Mouse (Mus musculus) splenic B cell, adult 2 months (primary cell): ENCODE data around the gene 1700125H20Rik.
"Not testable (repeated sequence)": the region's sequence is repeated elsewhere in the genome, so short reads cannot be mapped to it uniquely, and the experiment has no call there.

Experiments used
- DNase-seq: peaks from one replicate; pipeline ENCODE4 v3.0.0-alpha.2; 2011; ENCODE audit warnings: low read depth, low spot score
- H3K27me3 ChIP-seq: 2 replicates; pipeline ENCODE4 v1.6.1; 2012; ENCODE audit warnings: mild to moderate bottlenecking, low read length, moderate library complexity, mixed read lengths; ENCODE audit not compliant: control insufficient read depth, poor library complexity, insufficient read depth, severe bottlenecking
- H3K36me3 ChIP-seq: 2 replicates; pipeline ENCODE4 v1.6.1; 2012; ENCODE audit warnings: mild to moderate bottlenecking, low read length, moderate library complexity, mixed read lengths; ENCODE audit not compliant: control insufficient read depth, poor library complexity, insufficient read depth, severe bottlenecking

The 1700125H20Rik gene

DNA sequence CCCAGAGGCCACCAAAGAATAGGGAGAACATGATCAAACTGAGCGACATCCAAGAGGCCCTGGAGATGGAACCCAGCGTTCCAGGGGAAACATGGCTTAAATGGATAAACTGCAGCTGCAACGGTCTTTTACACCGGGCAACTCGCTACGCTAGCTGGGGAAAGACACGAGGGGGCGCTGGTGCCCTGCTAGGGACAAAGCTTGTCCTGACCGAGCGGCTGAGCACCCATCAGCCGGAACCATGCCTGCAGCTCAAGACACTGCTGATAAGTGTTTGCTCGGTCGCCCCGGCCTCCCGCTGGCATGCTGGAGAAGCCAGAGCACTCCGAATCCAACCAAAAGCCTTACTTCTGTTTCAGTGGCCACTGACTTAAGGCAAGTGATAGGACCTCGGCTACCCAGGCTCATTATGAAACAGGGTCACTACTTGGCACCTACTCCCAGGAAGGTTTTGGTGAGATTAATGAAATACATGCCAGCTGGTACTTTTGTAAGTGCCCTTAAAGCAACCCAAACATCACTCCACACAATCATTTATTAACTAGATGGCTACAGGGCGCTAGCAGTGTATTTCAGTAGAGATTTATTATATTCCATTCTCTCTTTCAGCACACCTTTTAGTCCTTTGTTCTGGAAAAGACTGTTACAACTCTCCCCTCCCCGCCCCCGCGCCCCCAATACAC, at the start of gene 1700125H20Rik:
Gene 1700125H20Rik, plus strand, starts transcription at position 347 of the 683 bp plus-strand sequence.
- peak; percentile 84 for DNase-seq
- Histone ChIP-seq H3K27me3 (no peaks in the 10 kb centered on the region), H3K36me3 (no peaks in the 10 kb centered on the region)

GRCm38 (mm10) chr11:85122073-85122472, 48.1 kb upstream of the 1700125H20Rik start:
- Histone ChIP-seq H3K27me3 (no peaks in the 10 kb centered on the region), H3K36me3 (no peaks in the 10 kb centered on the region)
- DNase-seq = no peak

DNA sequence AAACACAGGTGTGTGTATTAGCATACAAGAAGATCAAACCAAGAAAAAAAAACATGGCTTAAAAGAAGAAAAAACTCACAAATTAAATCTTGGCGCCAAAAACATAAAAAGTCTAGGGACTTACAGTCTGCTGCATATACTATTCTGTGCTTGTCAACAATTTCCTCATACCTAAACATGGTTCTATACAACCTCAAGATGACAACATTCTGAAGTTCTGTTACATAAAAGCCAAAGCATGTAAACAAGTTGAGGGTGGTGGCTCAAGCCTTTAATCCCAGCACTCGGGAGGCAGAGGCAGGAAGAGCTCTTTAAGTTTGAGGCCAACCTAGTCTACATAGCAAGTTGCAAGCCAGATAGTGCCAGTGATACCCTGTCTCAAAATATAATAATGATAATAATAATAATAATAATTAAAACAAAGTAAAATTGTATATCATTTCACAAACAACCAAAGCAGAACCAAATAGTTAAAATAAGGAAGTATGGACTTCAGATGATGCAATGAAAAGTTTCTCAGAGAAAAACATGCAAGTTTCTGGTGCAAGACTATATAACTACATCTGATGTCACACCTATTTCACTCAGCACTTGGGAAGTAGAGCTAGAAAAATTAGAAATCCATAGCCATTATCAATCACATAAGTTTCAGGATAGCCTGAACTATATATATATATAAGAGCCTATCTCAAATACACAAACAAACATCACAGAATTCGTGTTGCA, 46.8 kb upstream of the 1700125H20Rik start:
- Histone ChIP-seq H3K36me3 (no peaks in the 10 kb centered on the region), H3K27me3 (no peaks in the 10 kb centered on the region)
- no peak for DNase-seq

DNA sequence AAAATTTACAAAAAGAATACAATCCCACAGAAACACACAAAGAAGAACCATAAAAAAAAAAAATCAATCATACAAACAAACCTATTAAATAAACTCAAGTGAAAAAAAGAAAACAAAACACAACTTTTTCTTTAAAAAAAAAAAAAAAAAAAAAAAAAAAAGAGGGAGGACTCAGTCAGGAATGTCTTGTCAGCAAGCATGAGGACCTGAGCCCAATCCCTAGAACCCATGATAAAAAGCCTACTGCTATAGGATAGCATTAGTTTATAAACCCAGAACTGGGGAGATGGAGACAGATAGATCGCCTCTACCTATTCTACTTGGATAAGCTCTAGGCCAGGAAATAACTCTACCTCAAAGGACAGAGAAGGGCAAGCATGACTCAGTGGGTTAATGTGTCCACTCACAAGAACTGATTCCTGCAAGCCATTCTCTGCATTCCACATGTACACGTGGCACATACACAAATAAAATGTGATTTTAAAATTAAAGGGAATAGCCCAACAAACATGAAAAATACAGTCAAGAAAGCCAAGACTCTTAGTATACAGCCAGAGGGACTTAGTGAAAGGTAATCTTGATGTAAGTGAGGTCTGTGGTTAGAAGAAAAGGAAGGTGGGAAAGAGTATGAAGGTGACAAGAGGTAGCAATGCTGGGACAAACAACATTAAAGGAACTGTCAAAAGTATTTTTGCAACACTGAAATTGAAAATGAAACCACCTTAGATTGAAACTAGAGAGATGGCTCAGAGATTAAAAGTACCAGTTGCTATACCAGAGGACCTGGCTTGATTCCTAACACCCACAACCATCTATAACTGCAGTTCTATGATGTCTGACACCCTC, 43.7 kb upstream of the 1700125H20Rik start:
- peak; percentile 34 for DNase-seq
- Histone ChIP-seq H3K36me3 (no peaks in the 10 kb centered on the region), H3K27me3 (no peaks in the 10 kb centered on the region)

- no peak for DNase-seq
- H3K36me3 ChIP-seq = no peaks in the 10 kb centered on the region
- H3K27me3 ChIP-seq = no peaks in the 10 kb centered on the region
Measured at GRCm38 (mm10) chr11:85128883-85129282, 41.3 kb upstream of the 1700125H20Rik start.

GRCm38 (mm10) chr11:85131542-85131941, 38.7 kb upstream of the 1700125H20Rik start:
- H3K27me3 ChIP-seq = no peaks in the 10 kb centered on the region
- no peak for DNase-seq
- H3K36me3 ChIP-seq = no peaks in the 10 kb centered on the region

- Histone ChIP-seq H3K36me3 (no peaks in the 10 kb centered on the region), H3K27me3 (no peaks in the 10 kb centered on the region)
- peak; percentile 12 for DNase-seq
Measured at GRCm38 (mm10) chr11:85138776-85139474, 31.3 kb upstream of the 1700125H20Rik start.

GRCm38 (mm10) chr11:85139581-85140540, 30.3 kb upstream of the 1700125H20Rik start, which contains the start of gene Usp32:
Usp32 (minus strand) TSS chr11:85140161.
- DNase-seq = peak; percentile 98

DNA sequence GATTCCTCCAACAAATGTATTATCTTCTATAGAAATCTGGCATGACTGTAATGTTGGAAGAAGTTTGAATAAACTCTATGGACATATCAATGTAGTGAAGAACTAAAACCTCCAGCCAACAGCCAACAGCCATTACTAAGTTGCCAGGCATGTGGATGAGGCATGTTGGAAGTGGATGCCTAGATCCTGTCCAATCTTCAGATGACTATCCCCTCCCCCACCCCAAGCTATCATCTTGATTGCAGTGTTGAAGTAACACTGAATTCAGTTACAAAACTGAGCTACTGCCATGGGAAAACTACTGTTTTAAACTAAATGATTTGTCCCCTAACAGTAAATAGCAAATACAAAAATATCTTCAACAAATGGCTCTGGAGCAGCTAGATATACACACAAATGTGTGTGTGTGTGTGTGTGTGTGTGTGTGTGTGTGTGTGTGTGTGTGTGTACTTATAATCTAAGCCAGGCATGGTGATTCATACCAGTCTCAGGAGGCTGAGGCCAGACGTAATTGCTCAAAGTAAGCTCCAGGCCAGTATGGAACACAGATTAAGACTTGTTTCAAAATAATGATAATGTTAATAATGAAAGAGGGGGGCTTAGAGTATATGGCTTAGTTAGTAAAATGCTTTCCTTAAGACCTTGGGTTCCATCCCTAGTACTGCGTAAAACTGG, 17.8 kb upstream of the 1700125H20Rik start:
- DNase-seq = no peak
- no peaks in the 10 kb centered on the region for H3K36me3 ChIP-seq

More at GRCm38 (mm10) chr11:85139581-85140540, 30.3 kb upstream of the 1700125H20Rik start, which contains the start of gene Usp32:
- Histone ChIP-seq H3K36me3 (no peaks in the 10 kb centered on the region), H3K27me3 (no peaks in the 10 kb centered on the region)

DNA sequence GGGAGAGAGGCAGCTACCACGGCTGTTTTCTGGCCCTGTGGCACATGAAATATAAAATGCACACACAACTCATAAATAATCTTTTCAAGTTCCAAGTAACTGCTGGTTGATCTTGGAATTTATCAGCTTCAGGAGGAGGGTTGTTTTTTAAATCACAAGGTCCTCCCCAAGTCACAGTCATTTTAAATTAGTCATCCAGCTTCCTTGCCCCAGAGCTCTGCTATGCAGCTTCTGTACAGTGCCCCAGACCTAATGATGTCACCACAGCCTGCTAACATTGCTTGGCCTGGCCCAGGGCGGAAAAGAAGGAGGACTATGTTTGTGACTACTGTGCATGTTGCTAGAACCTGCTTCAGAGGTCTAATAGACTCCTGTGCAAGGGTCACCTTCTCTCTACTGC, 12.9 kb upstream of the 1700125H20Rik start:
- DNase-seq = no peak
- no peaks in the 10 kb centered on the region for H3K36me3 ChIP-seq
- no peaks in the 10 kb centered on the region for H3K27me3 ChIP-seq

More for the DNA sequence above, 17.8 kb upstream of the 1700125H20Rik start:
- no peaks in the 10 kb centered on the region for H3K27me3 ChIP-seq

GRCm38 (mm10) chr11:85163014-85163413, 7.2 kb upstream of the 1700125H20Rik start:
- H3K36me3 ChIP-seq, H3K27me3 ChIP-seq, DNase-seq: not testable (repeated sequence)

GRCm38 (mm10) chr11:85164371-85164770, 5.8 kb upstream of the 1700125H20Rik start:
- Histone ChIP-seq H3K27me3 (no peaks in the 10 kb centered on the region), H3K36me3 (no peaks in the 10 kb centered on the region)
- no peak for DNase-seq

DNA sequence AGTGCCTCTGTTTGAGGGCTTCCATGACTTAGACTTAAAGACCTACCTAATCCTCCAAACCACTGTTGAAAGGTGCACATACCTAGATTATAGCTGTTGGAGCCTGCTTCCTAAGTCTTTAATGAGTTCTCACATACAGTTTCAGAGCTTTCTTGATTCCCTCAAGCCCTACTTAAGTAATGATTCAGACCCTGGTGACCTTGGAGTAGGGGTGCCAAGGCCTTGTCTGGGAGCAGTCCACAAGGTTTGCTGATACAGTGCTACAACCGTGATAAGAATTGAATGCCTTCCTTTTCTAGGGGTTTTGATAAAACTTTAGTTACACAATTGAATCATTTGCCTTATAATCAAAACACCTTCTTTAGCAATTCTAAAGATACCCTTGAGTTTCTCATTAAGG, 2.7 kb upstream of the 1700125H20Rik start:
- DNase-seq = no peak
- no peaks in the 10 kb centered on the region for H3K36me3 ChIP-seq
- H3K27me3 ChIP-seq = no peaks in the 10 kb centered on the region
